Mouse (Mus musculus): ENCODE measurements around the gene Mcmbp. TPM values are rescaled to one million over a fixed set of nuclear protein-coding genes. Genes with fewer than 3 reads are reported as not detected.
A peak's percentile ranks its signal among the peaks of the same experiment; 100 is the strongest.

The Mcmbp gene
- polyA plus RNA-seq, 1 experiment = 6.3 TPM

GRCm38 (mm10) chr7:128687821-128688564 is 52.3 kb downstream of the Mcmbp start:
- Histone ChIP-seq H3K27me3 (replicated peaks) (peaks cover 2% of the 10 kb centered on the region), H3K9me3 (peaks cover 8% of the 10 kb centered on the region; the same call in 1 of the 2 replicates), H3K4me1 (peaks cover 36% of the 10 kb centered on the region), H3K4me3 (replicated peaks) (peak overlapping the region; percentile 90), H3K36me3 (replicated peaks; ENCODE audit: low read length) (peaks cover 69% of the 10 kb centered on the region)
- TF ChIP-seq GATA1 (IDR thresholded peaks at IDR 0.05; ENCODE audit: borderline replicate concordance, low read length) = no peak
- no peak for TF ChIP-seq FLI1 (IDR thresholded peaks at IDR 0.05; ENCODE audit: low read length)

- no peaks in the 10 kb centered on the region for H3K27me3 ChIP-seq (replicated peaks)
- H3K4me1 ChIP-seq = peaks cover 18% of the 10 kb centered on the region
- no peak for TF ChIP-seq GATA1 (IDR thresholded peaks at IDR 0.05; ENCODE audit: borderline replicate concordance, low read length)
- TF ChIP-seq FLI1 (IDR thresholded peaks at IDR 0.05; ENCODE audit: low read length) = no peak
- peaks cover 68% of the 10 kb centered on the region for H3K36me3 ChIP-seq (replicated peaks; ENCODE audit: low read length)
- H3K4me3 ChIP-seq (replicated peaks) = no peak overlapping the region
- H3K9me3 ChIP-seq = peaks cover 13% of the 10 kb centered on the region
These were observed 61.7 kb downstream of the Mcmbp start for GRCm38 (mm10) chr7:128678546-128678945.

- H3K4me1 ChIP-seq = peaks cover 63% of the 10 kb centered on the region
- no peaks in the 10 kb centered on the region for H3K27me3 ChIP-seq (replicated peaks)
- H3K36me3 ChIP-seq (replicated peaks; ENCODE audit: low read length) = peaks cover 53% of the 10 kb centered on the region
- TF ChIP-seq GATA1 (IDR thresholded peaks at IDR 0.05; ENCODE audit: borderline replicate concordance, low read length) (no peak), FLI1 (IDR thresholded peaks at IDR 0.05; ENCODE audit: low read length) (no peak)
- H3K9me3 ChIP-seq = peaks cover 9% of the 10 kb centered on the region
- H3K4me3 ChIP-seq (replicated peaks) = peak overlapping the region; percentile 87
These were observed 67.8 kb downstream of the Mcmbp start for GRCm38 (mm10) chr7:128672408-128673010.

- TF ChIP-seq FLI1 (IDR thresholded peaks at IDR 0.05; ENCODE audit: low read length) (no peak), GATA1 (IDR thresholded peaks at IDR 0.05; ENCODE audit: borderline replicate concordance, low read length) (no peak)
- Histone ChIP-seq H3K4me3 (replicated peaks) (peak overlapping the region; percentile 87), H3K27me3 (replicated peaks) (no peaks in the 10 kb centered on the region), H3K9me3 (peaks cover 6% of the 10 kb centered on the region), H3K4me1 (peaks cover 64% of the 10 kb centered on the region), H3K36me3 (replicated peaks; ENCODE audit: low read length) (peaks cover 53% of the 10 kb centered on the region)
These were observed 68.3 kb downstream of the Mcmbp start for GRCm38 (mm10) chr7:128671952-128672351.

GRCm38 (mm10) chr7:128668831-128669230 is 71.5 kb downstream of the Mcmbp start:
- H3K4me3 ChIP-seq (replicated peaks) = no peak overlapping the region
- TF ChIP-seq GATA1 (IDR thresholded peaks at IDR 0.05; ENCODE audit: borderline replicate concordance, low read length) (no peak), FLI1 (IDR thresholded peaks at IDR 0.05; ENCODE audit: low read length) (no peak)
- H3K9me3 ChIP-seq = peaks cover 4% of the 10 kb centered on the region
- no peaks in the 10 kb centered on the region for H3K27me3 ChIP-seq (replicated peaks)
- peaks cover 87% of the 10 kb centered on the region for H3K4me1 ChIP-seq
- peaks cover 65% of the 10 kb centered on the region for H3K36me3 ChIP-seq (replicated peaks; ENCODE audit: low read length)

GRCm38 (mm10) chr7:128667788-128668187 is 72.5 kb downstream of the Mcmbp start:
- Histone ChIP-seq H3K9me3 (peaks cover 4% of the 10 kb centered on the region), H3K4me1 (peaks cover 77% of the 10 kb centered on the region), H3K27me3 (replicated peaks) (no peaks in the 10 kb centered on the region), H3K36me3 (replicated peaks; ENCODE audit: low read length) (peaks cover 66% of the 10 kb centered on the region), H3K4me3 (replicated peaks) (no peak overlapping the region)
- TF ChIP-seq FLI1 (IDR thresholded peaks at IDR 0.05; ENCODE audit: low read length) (no peak), GATA1 (IDR thresholded peaks at IDR 0.05; ENCODE audit: borderline replicate concordance, low read length) (no peak)

- H3K27me3 ChIP-seq (replicated peaks) = no peaks in the 10 kb centered on the region
- H3K4me1 ChIP-seq = peaks cover 53% of the 10 kb centered on the region
- no peak overlapping the region for H3K4me3 ChIP-seq (replicated peaks)
- TF ChIP-seq GATA1 (IDR thresholded peaks at IDR 0.05; ENCODE audit: borderline replicate concordance, low read length) (no peak), FLI1 (IDR thresholded peaks at IDR 0.05; ENCODE audit: low read length) (no peak)
- peaks cover 67% of the 10 kb centered on the region for H3K36me3 ChIP-seq (replicated peaks; ENCODE audit: low read length)
- H3K9me3 ChIP-seq = peaks cover 4% of the 10 kb centered on the region
These were observed 75.4 kb downstream of the Mcmbp start for GRCm38 (mm10) chr7:128664861-128665377.

GRCm38 (mm10) chr7:128663906-128664305 is 76.4 kb downstream of the Mcmbp start:
- Histone ChIP-seq H3K4me1 (peaks cover 44% of the 10 kb centered on the region), H3K27me3 (replicated peaks) (no peaks in the 10 kb centered on the region), H3K9me3 (peaks cover 4% of the 10 kb centered on the region), H3K4me3 (replicated peaks) (no peak overlapping the region), H3K36me3 (replicated peaks; ENCODE audit: low read length) (peaks cover 70% of the 10 kb centered on the region)
- no peak for TF ChIP-seq GATA1 (IDR thresholded peaks at IDR 0.05; ENCODE audit: borderline replicate concordance, low read length)
- TF ChIP-seq FLI1 (IDR thresholded peaks at IDR 0.05; ENCODE audit: low read length) = no peak

- Histone ChIP-seq H3K4me3 (replicated peaks) (no peak overlapping the region), H3K4me1 (no peaks in the 10 kb centered on the region), H3K27me3 (replicated peaks) (no peaks in the 10 kb centered on the region), H3K9me3 (no peaks in the 10 kb centered on the region), H3K36me3 (replicated peaks; ENCODE audit: low read length) (peaks cover 20% of the 10 kb centered on the region)
- no peak for TF ChIP-seq FLI1 (IDR thresholded peaks at IDR 0.05; ENCODE audit: low read length)
- no peak for TF ChIP-seq GATA1 (IDR thresholded peaks at IDR 0.05; ENCODE audit: borderline replicate concordance, low read length)
These were observed 83.3 kb downstream of the Mcmbp start for GRCm38 (mm10) chr7:128656970-128657369.

Other genes with a start within 250 kb of the Mcmbp start
- gene Bag3, start 216.9 kb downstream of the Mcmbp start, polyA plus RNA-seq (2012; ENCODE audit: insufficient read depth, low replicate concordance) = 42.5 and 84.5 TPM in 2 replicates
- gene Inpp5f, start 129.2 kb downstream of the Mcmbp start, polyA plus RNA-seq (2012; ENCODE audit: insufficient read depth, low replicate concordance) = 0.51 TPM in 1 of 2 replicates, not detected in the other
- 0.60 and 4.3 TPM in 2 replicates for gene Sec23ip, start 4.4 kb upstream of the Mcmbp start, polyA plus RNA-seq (2012; ENCODE audit: insufficient read depth, low replicate concordance)